Mouse (Mus musculus) cerebellum, adult 11 months (tissue): ENCODE measurements around the gene Ism1.

ENCODE experiments used
- DNase-seq: peaks from one replicate; pipeline ENCODE4 v3.0.0; 2022

The Ism1 gene

GRCm38 (mm10) chr2:139717772-139718171 is 39.8 kb downstream of the Ism1 start:
- DNase-seq: no peak

DNA sequence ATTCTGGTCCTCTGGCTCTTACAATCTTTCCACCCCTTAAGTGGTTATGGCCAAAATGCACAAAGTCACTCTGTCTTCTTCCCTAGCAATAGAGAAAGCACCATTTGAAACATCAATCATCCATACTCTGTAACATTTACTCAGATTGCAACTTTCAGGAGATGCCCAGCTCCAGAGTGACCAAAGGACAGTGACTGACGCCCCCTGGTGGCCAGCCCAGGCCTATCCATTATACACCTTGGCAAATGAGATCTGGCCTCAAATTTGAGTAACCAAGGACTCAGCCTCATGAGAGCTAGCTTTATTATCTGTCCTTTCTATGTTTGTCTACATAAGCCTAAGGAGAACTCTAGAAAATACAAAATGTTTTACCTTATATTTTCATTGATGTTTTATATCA is 44.7 kb downstream of the Ism1 start:
- peak; percentile 55 for DNase-seq

- no peak for DNase-seq
These were observed 45.3 kb downstream of the Ism1 start for GRCm38 (mm10) chr2:139723304-139723703.

GRCm38 (mm10) chr2:139724202-139724838 is 46.3 kb downstream of the Ism1 start:
- no peak for DNase-seq

DNA sequence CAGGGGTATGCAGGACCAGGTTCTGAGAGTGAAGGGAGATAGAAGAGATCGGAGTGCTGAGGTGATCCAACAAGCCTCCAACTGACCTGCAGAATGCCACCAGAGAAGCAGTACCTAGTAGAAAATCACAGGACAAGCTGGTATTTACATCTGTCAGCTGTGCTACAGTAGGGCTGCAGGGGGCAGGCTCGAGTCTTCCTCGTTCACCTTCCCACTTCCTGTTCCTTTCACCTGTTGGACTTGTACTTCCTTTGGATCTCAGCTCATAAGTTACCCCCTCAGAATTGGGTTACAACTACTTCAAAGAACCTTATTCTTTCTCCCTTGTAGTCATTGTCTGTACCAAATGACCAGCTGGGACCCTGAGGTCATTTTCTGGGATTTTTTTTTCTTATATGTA is 47.4 kb downstream of the Ism1 start:
- no peak for DNase-seq

DNA sequence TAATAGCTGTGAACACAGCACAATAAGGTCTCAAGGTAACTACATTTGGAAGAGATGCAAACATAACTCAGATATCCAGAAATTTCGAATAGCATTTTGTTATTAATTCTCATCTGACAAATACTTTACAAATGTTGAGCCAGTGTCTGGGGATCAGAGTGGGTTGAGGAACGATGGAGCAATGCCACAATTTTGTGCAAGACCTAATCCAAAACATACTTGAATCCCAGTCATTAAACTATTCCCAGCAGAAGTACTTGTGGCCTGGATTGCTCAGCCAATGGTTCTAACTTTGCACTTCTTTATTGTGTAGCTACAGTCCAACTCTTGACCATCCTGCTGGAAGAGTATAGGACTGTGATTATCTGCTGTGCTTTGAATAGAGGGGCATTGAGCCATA is 50.1 kb downstream of the Ism1 start:
- no peak for DNase-seq

DNA sequence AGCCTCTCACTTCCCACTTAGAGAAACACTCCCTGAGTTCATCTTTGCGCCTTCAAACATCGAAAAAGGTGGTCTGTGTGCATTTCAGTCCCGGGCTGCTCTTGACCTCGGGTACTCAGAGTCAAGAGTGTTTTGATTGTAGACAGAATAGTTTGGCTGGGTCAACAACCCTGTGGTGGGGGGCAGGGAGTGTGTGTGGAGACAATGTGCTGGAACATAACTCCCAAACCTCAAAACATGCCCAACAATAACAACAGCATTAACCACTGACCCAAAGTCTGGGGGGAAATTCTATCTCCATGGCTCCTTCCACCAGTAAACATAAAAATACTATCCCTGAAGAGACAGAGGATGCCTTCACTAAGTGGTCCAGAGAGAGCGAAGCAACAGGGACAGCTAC is 51.4 kb downstream of the Ism1 start:
- DNase-seq: no peak

GRCm38 (mm10) chr2:139742381-139742780 is 64.4 kb downstream of the Ism1 start:
- DNase-seq: no peak

- DNase-seq: no peak
These were observed 79.0 kb downstream of the Ism1 start for GRCm38 (mm10) chr2:139757021-139757420.

DNA sequence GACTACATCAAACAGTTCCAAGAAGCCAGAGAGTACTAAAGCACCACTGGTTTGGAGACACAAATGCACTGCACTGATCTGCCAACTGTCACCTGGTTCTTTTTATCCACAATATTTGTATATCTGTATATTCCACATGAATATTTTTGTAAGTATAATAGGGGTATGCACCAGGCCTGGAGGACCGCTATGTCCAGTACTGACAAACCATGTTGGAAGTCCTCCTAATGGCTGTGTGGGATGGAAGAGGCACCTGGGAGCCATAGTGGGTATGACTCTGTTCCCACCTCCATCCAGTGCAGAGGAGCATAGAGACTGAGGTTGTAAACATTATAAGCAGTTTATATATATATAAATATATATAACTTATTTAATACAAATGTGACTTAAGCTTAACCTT is 79.5 kb downstream of the Ism1 start:
- DNase-seq: no peak

GRCm38 (mm10) chr2:139764355-139764754 is 86.4 kb downstream of the Ism1 start:
- DNase-seq: no peak

DNA sequence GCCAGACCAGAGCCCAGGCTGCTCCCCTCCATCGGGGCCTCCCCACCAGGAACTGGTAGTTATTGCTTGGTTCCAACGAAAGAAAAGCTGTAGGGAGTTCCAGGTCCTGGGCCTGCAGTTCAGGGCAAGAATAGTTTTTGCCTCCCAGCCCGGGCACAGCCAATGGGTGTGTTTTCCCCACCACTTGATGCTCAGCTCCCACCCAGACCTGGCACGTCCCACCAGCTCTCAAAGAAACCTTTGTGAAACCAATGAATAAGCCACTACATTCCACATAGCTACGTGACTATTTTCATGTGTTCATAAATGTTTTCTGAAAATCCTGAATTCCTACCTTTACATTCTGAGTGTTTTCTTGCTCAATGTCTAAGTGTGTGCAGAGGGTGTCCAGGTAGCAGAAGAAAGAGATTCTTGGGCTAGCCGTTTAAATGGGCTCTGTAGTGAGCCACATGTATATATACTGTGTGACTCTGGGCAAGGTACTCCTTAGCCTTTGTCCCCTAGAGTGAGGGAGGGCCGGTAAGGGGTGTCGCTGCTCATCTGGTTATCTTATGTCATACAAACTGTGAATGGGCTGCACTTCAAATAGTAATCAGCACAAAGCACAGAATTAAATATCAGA is 97.1 kb downstream of the Ism1 start:
- DNase-seq: no peak

DNA sequence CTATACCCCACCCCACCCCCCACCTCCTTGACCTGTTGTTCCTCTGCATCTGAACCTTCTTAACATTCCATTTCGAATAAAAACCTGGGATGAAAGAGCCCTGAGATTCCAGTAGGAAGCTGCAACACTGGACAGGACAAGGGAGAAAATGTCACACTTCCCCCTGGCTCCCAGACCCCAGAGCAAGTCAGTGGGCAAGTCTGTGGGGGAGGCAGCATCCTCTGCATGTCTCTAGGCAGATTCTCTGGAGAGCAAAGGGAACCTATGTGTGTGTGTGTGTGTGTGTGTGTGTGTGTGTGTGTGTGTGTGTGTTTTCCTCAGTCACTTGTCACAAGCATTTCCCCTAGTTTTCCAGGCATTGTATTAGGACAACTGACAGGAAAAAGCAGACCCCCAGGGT is 98.7 kb downstream of the Ism1 start:
- DNase-seq: no peak

DNA sequence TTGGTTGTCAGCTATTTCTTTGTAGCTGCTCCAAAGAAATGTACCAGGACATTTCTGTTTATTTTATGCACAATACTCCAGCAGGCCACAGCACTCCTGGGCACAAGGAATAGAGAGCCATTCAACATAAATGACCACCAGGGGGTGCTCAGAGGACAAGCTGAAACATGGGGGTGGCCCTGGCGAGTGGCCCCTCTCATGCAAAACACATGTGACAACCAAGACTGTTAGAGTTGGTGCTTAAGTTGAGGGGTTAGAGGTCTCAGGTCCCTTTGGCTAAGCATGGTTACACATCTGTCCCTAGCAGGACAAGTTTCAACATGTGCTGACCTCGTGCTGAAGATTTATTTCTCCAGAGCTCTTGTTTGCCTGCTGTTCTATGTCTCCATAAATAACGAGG is 100.3 kb downstream of the Ism1 start:
- no peak for DNase-seq

- no peak for DNase-seq
These were observed 105.4 kb downstream of the Ism1 start for GRCm38 (mm10) chr2:139783318-139783850.

GRCm38 (mm10) chr2:139784465-139784864 is 106.5 kb downstream of the Ism1 start:
- DNase-seq: no peak

DNA sequence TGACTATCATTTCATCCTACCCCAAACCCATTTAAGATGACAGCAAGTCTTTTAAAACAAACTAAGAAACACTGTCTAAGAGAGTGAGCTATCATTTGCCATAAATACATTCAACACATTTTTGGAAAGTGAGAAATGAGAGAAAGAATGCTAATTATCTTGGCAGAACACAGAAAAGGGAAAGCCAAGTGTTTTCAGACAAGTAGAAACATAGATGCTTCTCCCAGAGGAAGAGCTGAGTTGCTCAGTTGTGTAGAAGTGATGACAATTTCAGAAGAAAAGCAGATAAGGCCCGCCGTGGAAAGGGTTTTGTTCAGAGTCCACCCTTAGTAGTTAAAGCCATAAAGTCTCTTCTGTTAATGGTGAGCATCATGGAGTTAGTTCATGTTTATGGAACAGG is 107.0 kb downstream of the Ism1 start:
- DNase-seq: no peak

GRCm38 (mm10) chr2:139788658-139789057 is 110.7 kb downstream of the Ism1 start:
- DNase-seq: no peak

DNA sequence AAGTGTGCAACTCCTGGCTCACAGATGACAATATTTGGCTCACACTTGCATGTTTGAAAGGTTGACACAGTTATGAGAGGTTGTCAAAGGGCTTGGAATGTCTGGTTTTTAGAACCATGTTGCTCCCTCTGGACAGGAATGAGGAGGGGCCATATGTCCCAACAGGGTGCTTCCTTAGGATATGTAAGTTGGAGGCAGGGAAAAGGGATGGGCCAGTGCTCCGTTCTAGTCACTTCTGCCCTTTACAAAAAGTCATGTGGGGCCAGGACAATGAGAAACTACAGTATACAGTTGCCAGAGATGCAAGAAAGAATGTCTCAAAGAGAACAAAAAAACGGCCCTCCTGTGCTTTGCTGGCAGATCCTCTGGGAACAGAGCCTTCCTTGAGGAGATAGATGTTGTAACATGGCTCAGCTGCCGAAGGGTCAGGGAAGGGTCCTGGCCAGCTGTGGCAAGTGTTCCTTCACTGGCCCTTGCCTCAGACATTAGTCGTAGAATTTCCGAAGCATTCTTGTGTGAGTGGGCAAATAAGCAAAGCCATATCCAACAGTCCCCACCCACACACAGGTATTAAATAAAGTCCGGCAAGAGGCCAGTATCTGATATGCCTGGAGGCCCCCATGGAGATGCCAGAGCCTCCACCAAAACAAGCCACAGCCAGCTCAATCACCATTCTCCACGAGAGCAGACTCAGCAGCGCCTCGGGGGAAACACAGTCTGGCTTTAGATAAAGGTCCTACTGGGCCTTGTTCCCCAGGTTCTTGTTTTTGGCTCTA is 114.6 kb downstream of the Ism1 start:
- no peak for DNase-seq

DNA sequence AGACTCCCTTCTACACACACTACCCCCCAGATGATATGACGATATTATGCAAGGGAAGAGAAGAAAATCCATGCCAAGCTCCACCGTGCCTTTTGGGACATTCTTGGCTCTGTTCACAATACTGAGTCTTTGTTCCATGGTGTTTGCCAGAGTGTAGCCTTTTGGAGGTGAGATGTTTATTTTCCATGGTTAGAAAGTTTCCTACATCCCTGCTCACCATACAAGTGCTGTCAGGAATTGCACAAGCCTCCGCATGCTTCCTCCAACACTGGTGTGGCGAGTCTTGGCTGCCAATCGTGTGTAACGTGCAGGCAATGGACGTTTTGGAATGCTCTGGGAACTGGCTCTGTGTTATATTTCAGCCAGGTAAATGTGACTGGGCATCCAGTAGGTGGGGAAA is 126.1 kb downstream of the Ism1 start:
- no peak for DNase-seq

GRCm38 (mm10) chr2:139807887-139808286 is 129.9 kb downstream of the Ism1 start:
- DNase-seq: no peak
